Mouse (Mus musculus) urinary bladder, adult 18-20 months (tissue): ENCODE results near the gene Map4k4.

Experiments used
- DNase-seq, 2 experiments: peaks; one replicate each; pipeline ENCODE4 v3.0.0; 2022; ENCODE audit warnings: low spot score in 2 of 2, mixed read lengths in 2 of 2

Map4k4 gene

GRCm38 (mm10) chr1:39900181-39901005, at the start of gene Map4k4:
Gene Map4k4, plus strand, starts transcription at chr1:39900913.
- DNase-seq, result peak; percentile 64 to 78

DNA sequence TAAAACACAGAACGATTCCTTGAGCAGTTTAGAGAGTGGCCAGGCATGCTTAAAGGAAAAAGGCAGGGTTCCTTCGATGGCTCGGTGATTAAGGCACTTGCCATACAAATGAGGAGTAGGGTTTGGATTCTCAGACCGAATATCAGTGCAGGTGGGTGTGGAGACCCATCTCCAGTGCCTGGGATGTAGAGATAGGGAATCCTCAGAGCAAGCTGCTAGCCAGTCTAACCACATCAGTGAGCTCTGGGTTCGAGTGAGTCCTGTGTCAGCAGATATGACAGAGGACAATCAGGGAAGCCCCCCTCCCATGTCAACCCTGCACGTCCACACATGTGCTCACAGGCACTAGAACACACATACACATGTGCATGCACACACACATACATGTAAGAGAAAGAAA, 44.8 kb upstream of the Map4k4 start:
- DNase-seq, result no peak

DNA sequence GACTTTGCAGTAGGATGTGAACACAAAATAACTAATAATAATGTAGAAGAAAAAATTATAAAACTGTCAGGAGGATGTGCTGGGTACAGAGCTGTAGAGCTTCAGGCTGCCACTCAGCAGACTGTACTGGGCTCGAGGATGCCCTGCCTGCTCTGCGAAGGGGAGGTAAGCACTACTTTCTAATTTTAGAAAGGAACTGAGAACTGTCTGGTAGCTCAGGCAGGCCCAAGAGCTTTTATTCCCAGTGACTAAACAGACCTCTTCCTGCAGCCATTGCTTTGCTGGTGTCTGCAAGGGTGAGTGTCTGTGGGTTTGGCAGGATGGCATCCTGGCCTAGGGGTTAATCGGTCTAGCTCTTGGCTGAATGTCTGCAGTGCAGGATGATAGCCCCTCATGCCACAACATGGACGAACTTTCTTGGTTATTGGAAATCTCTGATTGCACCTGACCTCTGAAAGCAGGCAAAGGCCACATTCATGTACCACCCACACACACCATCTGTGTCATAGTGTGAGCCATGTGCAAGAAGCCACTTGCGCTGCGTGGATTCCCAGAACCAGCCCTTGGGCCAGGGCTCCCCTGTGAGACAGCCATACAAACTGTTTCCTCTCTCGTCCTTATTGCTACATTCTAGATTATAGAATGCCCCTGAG, 43.8 kb upstream of the Map4k4 start:
- no peak for DNase-seq

DNA sequence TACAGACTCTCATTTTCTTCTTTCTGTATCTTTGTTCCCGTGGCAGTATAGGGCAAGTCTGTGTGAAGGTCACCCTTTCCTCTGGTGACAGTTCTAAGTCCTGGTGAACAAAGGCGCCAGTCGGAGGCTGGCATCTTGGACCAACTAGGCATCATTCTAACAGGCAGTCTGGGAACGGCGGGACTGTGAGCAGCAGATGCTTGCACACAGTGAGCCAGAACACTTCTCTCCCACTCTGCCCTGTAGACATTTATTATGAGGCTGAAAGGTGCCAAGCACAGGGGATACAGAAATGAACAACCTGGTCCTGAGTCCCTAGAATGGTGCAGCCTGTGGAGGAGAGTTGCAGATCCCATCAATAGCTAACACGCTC, 43.3 kb upstream of the Map4k4 start:
- no peak for DNase-seq

- no peak for DNase-seq
Measured at GRCm38 (mm10) chr1:39859213-39859612, 41.5 kb upstream of the Map4k4 start.

GRCm38 (mm10) chr1:39866367-39867141, 34.2 kb upstream of the Map4k4 start:
- DNase-seq, result no peak

- DNase-seq, result no peak
Measured at GRCm38 (mm10) chr1:39867142-39867525, 33.6 kb upstream of the Map4k4 start.

- DNase-seq, result no peak
Measured at GRCm38 (mm10) chr1:39867966-39868593, 32.6 kb upstream of the Map4k4 start.

- DNase-seq, result no peak
Measured at GRCm38 (mm10) chr1:39868825-39869571, 31.7 kb upstream of the Map4k4 start.

- DNase-seq, result no peak
Measured at GRCm38 (mm10) chr1:39869721-39870201, 31.0 kb upstream of the Map4k4 start.

DNA sequence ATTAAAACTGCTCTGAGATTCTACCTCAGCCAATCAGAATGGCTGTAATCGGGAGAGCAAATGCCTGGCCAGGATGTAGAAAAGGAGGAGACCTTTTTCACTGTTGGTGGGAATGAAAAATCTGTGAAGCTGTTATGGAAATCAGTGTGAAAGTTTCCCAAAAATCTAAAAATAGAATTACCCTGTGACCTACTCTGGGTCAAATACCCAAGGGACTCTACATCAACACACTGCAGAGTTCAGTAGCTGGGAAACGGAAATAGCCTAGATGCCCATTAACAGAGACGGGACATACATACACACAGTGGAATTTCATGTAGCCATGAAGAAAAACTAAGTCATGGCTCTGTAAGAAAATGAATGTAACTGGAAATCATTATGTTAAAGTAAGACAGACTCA, 22.7 kb upstream of the Map4k4 start:
- no peak for DNase-seq

GRCm38 (mm10) chr1:39882505-39882904, 18.2 kb upstream of the Map4k4 start:
- no peak for DNase-seq

- DNase-seq, result no peak
Measured at GRCm38 (mm10) chr1:39884803-39885515, 15.8 kb upstream of the Map4k4 start.

- DNase-seq, result no peak
Measured at GRCm38 (mm10) chr1:39887997-39888396, 12.7 kb upstream of the Map4k4 start.

GRCm38 (mm10) chr1:39889429-39889828, 11.3 kb upstream of the Map4k4 start:
- DNase-seq, result no peak

DNA sequence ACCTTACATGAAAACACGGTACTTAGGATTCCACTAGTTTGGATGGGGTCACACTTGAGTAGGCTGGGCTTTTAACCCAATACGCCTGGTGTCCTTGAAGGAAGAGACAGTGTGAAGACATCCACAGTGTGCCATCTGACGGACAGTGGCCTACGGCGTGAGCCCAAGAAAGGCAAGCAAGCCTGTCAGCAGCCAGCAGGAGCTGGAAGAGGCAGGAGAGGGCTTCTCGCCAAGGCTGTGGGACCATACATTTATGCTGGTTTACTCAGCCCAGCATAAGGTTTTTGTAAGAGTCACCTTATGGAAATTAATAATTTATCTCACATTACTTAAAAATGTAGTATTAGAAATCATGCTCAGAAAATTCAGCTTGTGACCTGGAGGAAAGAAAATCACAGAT, 10.7 kb upstream of the Map4k4 start:
- no peak for DNase-seq

DNA sequence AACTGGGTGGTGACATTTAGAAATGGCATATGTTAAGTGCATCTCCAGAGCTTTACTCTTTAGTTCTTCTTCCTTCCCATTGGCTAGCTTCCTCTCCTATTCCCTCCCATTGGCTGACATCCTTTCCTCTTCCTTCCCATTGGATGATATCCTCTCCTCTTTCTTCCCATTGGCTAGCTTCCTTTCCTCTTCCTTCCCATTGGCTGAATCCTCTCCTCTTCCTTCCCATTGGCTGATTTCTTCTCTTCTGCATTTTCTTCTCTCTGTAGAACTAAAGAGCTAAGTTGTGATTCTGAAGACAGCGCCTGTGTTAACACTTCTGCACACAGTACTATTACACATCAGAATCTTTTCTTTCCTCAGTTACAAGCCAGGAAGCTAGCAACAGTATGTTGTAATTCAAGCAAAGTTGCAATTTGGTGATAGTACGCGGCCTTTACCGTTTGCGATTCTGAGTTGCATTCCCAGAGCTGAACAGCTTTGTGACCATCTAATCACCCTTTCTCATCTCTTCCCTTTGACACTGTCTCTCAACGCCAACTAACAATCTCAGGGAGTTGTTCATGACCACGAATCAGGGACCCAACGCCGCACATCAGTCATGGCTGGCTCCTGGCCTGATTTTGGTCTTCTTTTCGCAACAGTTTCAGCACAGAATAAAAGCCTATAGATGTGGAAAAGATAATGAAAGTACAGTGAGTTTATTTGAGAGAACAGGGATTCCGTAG, 7.4 kb upstream of the Map4k4 start:
- DNase-seq, result no peak

- no peak for DNase-seq
Measured at GRCm38 (mm10) chr1:39895097-39895496, 5.6 kb upstream of the Map4k4 start.

GRCm38 (mm10) chr1:39895506-39895905, 5.2 kb upstream of the Map4k4 start:
- no peak for DNase-seq

DNA sequence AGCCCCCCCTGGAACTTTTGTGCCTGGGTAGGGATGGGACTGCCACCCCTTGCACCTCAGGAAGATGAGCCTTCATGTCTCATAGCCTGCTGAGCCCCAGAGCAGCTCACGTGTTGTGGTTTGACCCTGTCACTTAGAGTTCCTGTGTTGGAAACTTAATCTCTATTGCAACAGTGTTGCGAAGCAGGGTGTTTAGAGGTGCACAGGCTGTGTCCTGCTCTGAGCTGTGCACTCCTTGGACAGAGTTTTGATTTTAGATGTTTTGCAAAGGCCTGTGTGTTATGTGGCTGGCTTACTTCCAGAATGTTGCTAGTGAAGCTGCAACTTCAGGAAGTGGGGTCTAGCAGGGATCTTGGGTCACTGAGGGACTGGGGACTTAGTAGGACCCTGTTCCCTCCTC, 4.1 kb upstream of the Map4k4 start:
- DNase-seq, result no peak
